Mouse (Mus musculus) kidney, adult 2 months (tissue): ENCODE results near the gene Atp5j2.

ENCODE experiments used
- CTCF ChIP-seq: fragments of 200-500 bp; conservative IDR thresholded peaks from 2 replicates; pipeline ENCODE4 v1.5.1; 2011; ENCODE audit warnings: low read depth, mild to moderate bottlenecking, control low read depth, low read length, moderate library complexity, mixed read lengths; ENCODE audit not compliant: insufficient read depth, insufficient read length
- POLR2A ChIP-seq: fragments of 200-500 bp; IDR thresholded peaks from one replicate; pipeline ENCODE4 v1.6.1; 2011; ENCODE audit warnings: low read depth, low read length, control low read depth

- no peak for TF ChIP-seq CTCF
- TF ChIP-seq POLR2A: no peak
Observed at GRCm38 (mm10) chr5:145213505-145213904, 21.6 kb upstream of the Atp5j2 start.
